Mouse (Mus musculus): ENCODE measurements around the gene Gm9936.
"Not testable (repeated sequence)": the region's sequence is repeated elsewhere in the genome, so short reads cannot be mapped to it uniquely, and the experiment has no call there.

- TF ChIP-seq CTCF (conservative IDR thresholded peaks at IDR 0.05 in 1 of 2, IDR thresholded peaks at IDR 0.05 in 1 of 2; ENCODE audit: low read depth in 2 of 2, low read length in 2 of 2); POLR2A (IDR thresholded peaks at IDR 0.05; ENCODE audit: low read depth, low read length); MAX (IDR thresholded peaks at IDR 0.05; ENCODE audit: low read length); MAZ (IDR thresholded peaks at IDR 0.05; ENCODE audit: low read depth, low read length); ZKSCAN1 (IDR thresholded peaks at IDR 0.05; ENCODE audit: borderline replicate concordance, low read depth, low read length); ZC3H11A (IDR thresholded peaks at IDR 0.05; ENCODE audit: low read depth, low read length); SIN3A (IDR thresholded peaks at IDR 0.05; ENCODE audit: low read length); CHD1 (IDR thresholded peaks at IDR 0.05; ENCODE audit: low read depth, low read length); ELF1 (IDR thresholded peaks at IDR 0.05; ENCODE audit: low read depth, low read length); HCFC1 (IDR thresholded peaks at IDR 0.05; ENCODE audit: low read depth, low read length); MAFK (IDR thresholded peaks at IDR 0.05; ENCODE audit: insufficient replicate concordance, low read length); PAX5 (IDR thresholded peaks at IDR 0.05; ENCODE audit: low read length); UBTF (IDR thresholded peaks at IDR 0.05; ENCODE audit: low read depth, low read length); ZNF384 (IDR thresholded peaks at IDR 0.05; ENCODE audit: low read depth, low read length): not testable (repeated sequence)
These were observed 5.1 kb downstream of the Gm9936 start, which contains the start of gene 4930519G04Rik for GRCm38 (mm10) chr5:114853364-114853763.
